Mouse (Mus musculus) cerebellum, adult 11-12 months (tissue): Measurements from ENCODE around the gene Rps15.

Experiments
- DNase-seq: peaks from one replicate; pipeline ENCODE4 v3.0.0; 2022

Gene Rps15

DNA sequence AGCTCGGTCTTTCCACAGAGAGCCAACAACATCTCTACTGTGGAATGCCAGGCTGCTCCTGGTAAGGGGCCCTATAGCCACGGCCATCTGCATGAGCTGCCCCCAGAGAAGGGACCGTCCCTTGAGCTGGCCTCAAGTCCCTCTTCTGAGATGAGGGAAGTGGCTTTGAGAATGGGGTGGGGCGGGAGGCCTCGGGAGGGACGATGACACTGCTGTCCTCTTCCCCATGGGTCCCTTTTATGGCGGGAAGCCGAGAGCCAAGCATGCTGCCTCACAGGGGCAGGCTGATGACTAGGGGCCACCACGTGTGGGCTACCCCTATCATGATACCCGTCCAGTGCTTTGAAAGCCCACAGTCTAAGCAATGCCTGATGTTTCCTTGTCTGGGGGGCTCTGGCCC, 24.8 kb downstream of the Rps15 start:
- no peak for DNase-seq

DNA sequence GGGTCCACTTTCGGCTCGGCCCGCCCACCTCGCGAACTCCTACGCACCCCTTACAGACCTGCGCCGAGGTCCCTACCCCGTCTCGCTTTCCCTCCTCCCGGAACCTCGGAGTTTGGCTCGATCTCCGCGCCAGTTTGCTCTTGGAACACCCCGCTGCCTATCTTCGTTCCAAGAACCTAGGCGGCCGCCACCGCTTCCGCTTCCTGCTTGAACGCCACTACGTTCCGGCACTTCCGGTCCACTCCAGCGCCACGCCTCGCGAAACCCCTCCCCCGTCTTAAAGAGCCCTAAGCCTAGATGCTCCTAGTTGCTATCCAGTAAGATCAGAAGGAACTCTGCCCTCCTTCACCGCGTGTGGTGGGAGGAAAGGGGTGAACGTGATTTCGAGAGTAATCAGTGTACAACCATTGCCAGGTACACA, 28.1 kb downstream of the Rps15 start, which contains the start of gene 2310011J03Rik:
Gene 2310011J03Rik, minus strand, starts transcription at position 198 of the 421 bp plus-strand sequence.
- peak; percentile 90 for DNase-seq

- DNase-seq: no peak
Observed at GRCm38 (mm10) chr10:80321014-80321669, 28.9 kb downstream of the Rps15 start.

DNA sequence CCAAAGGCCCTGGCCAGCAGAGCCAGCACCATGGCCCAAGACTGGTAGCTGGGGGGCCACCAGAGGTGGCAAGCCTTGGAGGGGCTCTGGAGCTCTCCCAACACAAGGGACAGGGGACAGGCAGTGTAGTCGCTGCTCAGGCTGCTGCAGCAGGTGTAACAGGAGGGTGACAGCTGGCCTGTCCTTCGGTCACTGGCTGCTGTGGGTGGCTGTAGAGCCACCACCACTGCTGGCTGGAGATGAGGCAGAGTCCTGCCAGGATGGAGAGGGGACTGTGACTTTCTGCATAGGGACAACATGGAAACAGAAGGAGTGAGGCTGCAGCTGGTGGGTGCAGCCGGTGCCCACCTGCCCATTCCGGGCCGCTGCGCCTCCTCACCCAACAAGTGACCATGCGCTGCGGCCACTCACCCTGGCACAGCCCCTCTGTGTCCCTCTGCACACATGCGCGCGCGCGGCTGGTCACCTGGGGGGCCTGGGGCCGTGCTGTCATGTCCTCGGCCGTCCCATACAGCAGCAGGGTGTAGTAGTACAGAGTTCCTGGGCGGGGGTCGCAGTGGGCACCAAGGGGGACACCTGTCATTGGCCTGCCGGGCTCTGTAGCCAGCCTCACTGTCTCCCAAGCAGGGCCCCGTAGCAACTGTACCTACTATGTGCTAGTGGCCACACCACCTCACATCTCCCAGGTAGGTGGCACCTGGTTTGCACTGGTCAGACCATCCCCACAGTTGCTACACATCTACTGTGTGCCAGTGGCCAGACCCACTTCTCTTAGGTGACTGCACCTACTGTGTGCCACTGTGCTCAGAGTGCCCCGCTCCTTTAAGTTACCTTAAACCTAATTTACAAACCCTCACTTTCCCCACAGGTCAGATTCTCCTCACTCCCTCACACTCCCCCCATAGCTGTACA, 29.7 kb downstream of the Rps15 start:
- DNase-seq: peak; percentile 67

DNA sequence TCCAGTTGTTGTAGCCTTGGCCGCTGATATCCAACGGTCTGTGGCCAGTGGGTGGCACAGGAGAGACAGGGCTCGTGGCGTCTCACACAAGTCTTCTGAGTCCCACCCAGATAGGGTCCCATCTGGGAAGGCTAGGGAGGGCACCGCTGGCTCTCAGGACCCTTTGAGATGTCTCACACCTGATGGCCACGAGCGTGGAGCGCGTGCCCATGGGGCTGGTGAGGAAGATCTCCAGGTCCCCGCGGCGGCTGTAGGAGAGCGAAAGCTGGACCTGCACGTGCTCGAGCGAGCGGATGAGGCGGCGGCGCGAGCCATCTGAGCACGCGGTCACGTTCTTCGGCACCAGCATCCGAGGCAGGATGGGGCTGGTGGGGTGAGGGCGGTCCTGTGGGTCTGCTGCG, 30.6 kb downstream of the Rps15 start:
- peak; percentile 62 for DNase-seq

DNA sequence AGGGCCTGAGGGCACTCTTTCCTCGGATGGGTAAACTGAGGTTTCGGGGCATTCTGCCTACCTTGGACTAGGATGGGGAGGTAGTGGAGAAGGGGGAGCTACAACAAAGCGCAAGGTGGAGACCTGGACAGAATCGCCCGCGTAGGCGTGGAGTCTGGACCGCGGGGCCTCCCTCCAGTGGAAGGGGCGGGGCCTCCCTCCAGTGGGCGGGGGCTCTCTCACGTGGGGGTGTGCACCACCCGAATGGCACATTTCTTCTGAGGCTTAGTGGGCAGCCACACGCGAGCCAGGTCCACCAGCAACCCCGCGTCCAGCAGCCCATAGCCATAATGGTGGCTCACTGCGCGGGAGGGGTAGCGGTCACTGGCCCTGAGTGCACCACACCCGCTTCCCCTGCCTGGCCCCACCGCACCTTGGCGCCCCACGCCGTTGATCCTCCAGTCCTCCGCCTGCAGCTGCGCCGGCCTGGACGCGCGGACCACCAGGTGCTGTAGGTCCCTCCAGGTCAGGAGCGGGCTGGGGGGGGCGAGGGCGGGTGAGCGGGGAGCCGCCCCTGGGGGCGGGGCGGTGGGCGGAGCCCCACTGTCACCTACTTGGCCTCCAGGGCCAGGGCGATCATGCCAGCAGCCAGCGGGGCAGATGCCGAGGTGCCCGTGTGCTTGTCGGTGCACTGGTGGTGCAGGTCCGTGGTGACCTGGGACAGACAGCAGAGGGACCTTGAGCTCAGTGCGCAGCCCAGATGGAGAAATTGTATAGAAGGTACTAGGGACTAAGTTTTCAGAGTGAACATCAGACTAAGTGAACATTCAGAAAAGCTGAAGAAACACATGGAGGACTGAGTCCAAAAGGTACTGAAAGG, 31.2 kb downstream of the Rps15 start:
- DNase-seq: peak; percentile 82

DNA sequence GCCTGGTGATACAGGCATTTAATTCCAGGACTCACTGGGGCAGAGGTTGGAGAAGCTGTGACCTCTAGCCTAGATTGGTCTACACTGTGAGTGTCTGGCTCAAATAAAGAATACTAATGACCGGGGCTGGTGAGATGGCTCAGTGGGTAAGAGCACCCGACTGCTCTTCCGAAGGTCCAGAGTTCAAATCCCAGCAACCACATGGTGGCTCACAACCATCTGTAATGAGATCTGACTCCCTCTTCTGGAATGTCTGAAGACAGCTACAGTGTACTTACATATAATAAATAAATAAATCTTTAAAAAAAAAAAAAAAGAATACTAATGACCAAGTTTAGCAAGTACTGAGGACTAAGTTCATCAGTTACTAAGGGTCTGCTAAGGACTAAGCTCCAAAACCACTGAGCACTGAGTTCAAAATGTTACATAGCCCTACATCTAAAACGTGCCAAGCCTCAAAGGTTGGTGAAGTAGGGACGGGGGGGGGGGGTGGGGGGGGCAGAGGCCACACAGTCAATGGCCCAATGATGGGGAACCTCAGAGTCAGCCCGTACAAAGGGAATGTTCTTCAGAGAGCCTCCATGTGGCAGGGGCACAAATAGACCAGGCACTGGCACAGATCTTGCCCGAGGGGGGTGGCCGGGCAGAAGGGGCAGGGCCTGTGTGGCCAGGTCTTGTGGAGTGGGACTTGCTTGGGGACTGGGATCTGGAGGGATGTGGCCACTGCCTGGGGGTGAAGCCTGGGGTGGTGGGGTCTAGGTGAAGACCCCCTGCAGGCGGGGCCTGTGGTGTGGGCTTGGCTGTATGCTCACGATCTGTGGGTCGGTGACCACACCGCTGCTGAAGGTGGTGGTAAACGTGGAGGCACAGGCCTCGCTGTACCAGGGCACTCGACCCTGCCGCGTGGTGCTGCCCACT, 32.1 kb downstream of the Rps15 start:
- peak; percentile 71 for DNase-seq

DNA sequence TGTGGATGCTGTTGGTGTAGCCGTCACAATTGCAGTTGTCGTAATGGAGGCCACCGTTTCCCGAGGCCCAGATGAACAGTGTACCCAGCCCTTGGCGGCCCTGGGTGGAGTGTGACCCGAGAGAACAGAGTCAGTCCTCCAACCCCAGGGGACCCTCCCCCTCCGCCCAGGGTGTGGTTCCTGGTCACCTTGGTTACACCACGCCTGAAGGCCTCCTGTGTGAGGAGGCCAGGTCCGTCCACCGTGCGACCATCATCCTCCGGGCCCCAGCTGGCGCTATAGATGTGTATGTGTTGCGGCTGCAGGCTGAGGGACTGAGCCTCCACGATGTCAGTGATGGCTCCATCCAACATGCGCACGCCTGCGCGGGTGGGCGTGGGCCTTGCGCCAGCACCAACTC, 32.8 kb downstream of the Rps15 start:
- peak; percentile 73 for DNase-seq

DNA sequence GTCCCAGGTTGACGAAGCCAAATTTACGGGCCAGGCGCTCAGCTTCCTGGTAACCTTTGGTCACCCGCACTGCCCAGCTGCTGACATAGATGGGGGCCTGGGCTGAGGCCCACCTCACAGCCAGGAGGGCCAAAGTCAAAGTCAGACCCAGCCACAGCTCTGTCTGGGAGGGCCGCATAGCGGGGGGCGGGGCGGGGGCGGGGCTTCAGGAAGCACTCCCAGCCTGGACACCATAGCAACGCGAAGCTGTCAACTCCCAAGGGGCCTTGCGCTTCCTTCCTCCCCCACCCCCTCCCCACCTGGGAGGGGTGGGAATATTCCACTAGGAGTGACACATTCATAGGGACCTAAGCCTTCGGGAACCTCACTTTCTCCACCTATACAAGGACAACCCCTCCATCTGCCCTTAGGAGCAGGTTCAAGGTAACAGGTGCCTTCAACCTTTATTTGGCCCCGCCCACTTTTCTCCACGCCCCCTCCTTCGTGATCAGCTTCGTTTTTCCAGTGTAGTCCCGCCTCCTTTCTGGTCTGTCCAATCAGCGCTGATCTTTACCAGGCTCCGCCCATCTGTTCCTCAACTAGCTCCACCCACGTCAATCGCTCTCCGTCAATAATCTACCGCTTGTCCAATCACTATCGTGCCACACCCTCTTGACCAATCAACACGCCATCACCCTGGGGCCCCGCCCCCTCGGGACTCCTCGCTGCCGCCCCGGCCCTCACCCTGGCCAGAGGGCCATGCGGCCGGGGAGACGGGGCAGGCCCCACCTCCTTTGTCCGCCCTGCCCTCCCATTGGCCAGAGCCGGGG, 37.2 kb downstream of the Rps15 start, which contains the start of the genes Pcsk4 and Reep6:
Gene Pcsk4, minus strand, starts transcription at position 226 of the 809 bp plus-strand sequence.
Gene Reep6, plus strand, starts transcription at position 681 of the 809 bp plus-strand sequence.
- DNase-seq: peak; percentile 99

- DNase-seq: no peak
Observed at GRCm38 (mm10) chr10:80330084-80330483, 37.8 kb downstream of the Rps15 start.

GRCm38 (mm10) chr10:80330888-80331287, 38.6 kb downstream of the Rps15 start:
- DNase-seq: no peak

DNA sequence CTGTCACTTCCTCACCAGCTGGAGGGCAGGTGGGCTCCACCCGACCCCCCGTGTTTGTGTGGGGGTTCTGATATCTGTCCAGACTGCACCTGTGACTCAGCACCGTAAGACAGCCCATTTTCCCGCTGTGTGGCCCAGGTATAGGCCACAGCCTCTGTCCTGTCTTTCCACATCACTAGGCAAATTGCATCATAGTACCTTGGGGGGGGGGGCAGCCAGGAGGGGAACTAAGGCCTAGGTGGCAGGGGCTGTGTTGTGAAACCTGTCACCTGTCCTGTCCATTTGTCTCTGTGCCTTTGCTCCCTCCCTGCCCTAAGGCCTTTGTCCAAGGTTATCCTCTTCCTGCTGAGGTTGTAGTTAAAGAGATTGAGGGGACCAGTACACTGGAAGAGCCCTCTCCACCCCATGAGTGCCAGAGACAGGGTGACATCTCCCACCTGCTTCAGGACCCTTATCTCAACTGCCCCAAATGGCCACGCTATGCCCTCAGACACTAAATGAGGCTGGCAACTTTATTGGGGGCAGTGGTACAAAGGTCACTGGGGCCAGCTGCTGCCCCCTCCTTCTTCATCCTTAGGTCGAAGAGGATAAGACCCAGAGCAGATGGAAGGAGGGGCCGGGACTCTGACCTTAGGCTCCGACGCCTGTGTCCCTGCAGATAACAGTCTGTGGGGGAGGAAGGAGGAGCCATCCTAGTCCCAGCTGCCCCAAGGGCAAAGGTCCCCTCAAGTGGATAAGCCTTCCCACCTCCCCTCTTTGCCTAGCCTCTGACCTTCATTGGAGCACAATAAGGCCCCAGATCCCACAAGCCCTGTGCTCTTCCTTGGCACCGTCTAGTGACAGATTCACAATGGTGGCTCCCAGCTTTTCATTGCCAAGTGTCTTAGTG, 39.6 kb downstream of the Rps15 start:
- peak; percentile 79 for DNase-seq

GRCm38 (mm10) chr10:80332525-80332989, 40.3 kb downstream of the Rps15 start:
- DNase-seq: peak; percentile 81

DNA sequence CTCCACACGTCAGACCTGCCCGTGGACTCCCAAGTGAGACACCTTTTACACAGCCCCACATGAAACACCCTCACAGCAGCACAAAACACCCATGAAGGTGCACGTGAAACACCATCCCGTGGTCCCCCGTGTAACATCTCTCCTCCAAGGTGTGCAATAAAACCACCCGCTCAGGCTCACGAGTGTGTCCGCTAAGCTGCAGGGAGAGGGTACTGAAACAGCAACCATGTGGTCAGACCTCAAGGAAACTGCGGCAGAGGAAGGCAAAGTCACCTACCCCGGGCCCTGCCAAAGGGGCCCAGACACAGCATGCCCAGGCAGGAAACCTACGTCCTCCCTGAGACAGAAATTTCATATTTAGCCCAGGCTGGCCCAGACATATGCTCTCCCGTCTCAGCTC, 44.0 kb downstream of the Rps15 start:
- DNase-seq: no peak

DNA sequence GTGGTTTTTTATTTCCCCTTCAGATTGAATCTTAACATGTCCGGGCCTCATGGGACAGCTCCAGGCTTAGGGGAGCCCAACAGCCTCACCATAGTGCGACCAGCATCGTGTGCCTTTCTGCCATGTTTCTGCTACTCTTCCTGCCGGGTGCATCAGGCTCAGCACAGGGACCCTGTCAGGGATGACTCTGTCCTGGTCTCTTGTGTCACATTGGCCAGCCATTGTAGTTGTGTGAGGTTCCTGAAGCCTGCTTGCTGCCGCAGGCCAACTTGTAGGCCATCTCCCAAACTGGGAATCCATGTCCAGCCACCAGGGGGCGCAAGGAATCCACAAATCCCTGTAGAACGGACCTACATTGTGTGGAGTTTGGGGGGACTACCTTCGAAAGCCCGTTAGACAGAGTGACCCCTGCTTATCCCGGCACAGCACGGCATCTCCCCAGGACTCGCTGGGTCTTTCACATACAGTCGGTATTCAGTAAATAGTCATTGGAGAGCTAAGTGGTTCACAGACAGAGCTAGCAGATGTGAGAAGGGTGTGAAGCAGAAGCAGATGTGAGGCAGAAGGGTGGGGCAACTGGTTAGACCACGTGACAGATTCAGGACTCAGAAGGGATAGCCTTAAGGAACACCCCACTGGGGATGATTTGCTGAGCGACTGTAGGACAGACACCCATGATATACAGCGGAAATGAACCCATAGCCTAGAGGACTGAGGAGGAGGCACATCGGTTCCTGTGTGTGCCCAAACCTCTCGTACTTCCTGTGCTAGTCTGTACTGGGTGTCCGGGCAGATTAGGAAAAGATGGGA, 47.9 kb downstream of the Rps15 start:
- DNase-seq: peak; percentile 81

GRCm38 (mm10) chr10:80341026-80341425, 48.8 kb downstream of the Rps15 start:
- no peak for DNase-seq

DNA sequence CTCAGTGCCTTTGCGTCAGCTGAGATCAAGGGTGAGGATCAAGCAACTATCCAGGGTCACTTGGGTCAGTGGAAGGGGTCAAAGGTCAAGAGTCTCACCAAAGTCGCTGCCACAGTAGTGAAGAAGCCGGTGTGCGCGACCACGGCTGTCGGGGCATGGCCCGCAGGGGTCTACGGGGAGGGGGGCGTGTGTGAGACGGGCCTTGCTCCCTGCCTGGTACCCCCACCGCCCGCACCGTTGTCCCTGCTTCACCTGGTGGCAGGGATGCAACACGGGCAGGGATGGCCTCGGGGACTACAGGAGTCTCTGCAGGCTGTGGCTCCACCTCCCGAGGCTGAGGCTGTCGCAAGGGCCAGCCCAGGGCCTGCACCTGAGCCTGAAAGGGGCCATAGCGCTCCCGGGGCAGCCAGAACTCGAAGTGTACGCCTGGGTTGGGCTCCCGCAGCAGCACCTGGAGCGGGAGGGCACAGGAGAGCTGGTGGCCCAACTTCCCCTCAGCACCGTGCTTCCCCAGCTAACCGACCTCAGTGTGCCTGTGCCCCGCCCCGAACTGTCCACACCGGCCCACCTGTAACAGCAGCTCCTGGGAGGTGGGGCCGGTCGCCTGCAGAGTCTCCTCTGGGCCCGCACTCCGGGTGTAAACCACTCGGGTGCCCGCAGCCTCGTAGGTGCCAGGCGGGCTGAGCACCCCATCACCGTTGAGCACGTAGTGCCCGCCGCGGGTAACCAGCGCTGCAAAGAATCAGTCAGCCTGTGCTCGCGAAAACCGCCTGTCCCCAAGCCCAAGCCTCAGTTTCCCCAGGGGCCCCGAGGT, 49.4 kb downstream of the Rps15 start:
- no peak for DNase-seq

DNA sequence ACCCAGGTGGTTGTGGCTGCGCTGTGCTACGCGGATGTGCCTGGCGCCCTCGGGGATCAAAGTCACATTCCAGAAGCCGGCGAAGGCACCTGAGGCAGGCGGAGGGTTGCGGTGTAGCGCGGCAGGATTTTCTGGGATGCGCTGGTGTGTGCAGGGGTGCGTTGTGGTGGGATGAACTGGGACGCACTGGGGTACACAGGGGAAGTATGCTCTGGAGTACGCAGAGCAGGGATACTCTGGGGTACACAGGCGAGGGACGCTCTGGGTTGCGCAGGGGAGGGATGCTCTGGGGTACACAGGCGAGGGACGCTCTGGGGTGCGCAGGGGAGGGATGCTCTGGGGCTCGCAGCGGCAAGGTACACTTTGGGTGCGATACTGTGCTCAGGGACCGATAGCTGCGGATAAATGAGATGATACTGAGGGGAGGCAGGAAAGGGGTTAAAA, 50.1 kb downstream of the Rps15 start:
- DNase-seq: no peak
